Mouse (Mus musculus): ENCODE results near the gene Ap1g1.

Ap1g1 gene

GRCm38 (mm10) chr8:109780548-109780947 is 2.2 kb downstream of the Ap1g1 start:
- no peak for DNase-seq (ENCODE audit: low spot score)

- DNase-seq (ENCODE audit: low spot score) = no peak
Measured at GRCm38 (mm10) chr8:109790938-109791337, 12.6 kb downstream of the Ap1g1 start.

- no peak for DNase-seq (ENCODE audit: low spot score)
Measured at GRCm38 (mm10) chr8:109795166-109795565, 16.8 kb downstream of the Ap1g1 start.

GRCm38 (mm10) chr8:109798721-109799120 is 20.4 kb downstream of the Ap1g1 start:
- DNase-seq (ENCODE audit: low spot score) = no peak

GRCm38 (mm10) chr8:109799245-109799644 is 20.9 kb downstream of the Ap1g1 start:
- no peak for DNase-seq (ENCODE audit: low spot score)

- DNase-seq (ENCODE audit: low spot score) = no peak
Measured at GRCm38 (mm10) chr8:109800325-109800724, 22.0 kb downstream of the Ap1g1 start.

GRCm38 (mm10) chr8:109803211-109803610 is 24.9 kb downstream of the Ap1g1 start:
- no peak for DNase-seq (ENCODE audit: low spot score)

- no peak for DNase-seq (ENCODE audit: low spot score)
Measured at GRCm38 (mm10) chr8:109803801-109804200, 25.4 kb downstream of the Ap1g1 start.

- peak; percentile 77 for DNase-seq (ENCODE audit: low spot score)
Measured at GRCm38 (mm10) chr8:109806522-109806921, 28.2 kb downstream of the Ap1g1 start.

GRCm38 (mm10) chr8:109807401-109808119 is 29.2 kb downstream of the Ap1g1 start:
- DNase-seq (ENCODE audit: low spot score) = no peak

- no peak for DNase-seq (ENCODE audit: low spot score)
Measured at GRCm38 (mm10) chr8:109808120-109808447, 29.7 kb downstream of the Ap1g1 start.

GRCm38 (mm10) chr8:109810434-109810833 is 32.1 kb downstream of the Ap1g1 start:
- DNase-seq (ENCODE audit: low spot score) = no peak

GRCm38 (mm10) chr8:109815268-109815667 is 36.9 kb downstream of the Ap1g1 start:
- DNase-seq (ENCODE audit: low spot score) = no peak

- DNase-seq (ENCODE audit: low spot score) = no peak
Measured at GRCm38 (mm10) chr8:109817933-109818332, 39.6 kb downstream of the Ap1g1 start.

- DNase-seq (ENCODE audit: low spot score) = no peak
Measured at GRCm38 (mm10) chr8:109823561-109823960, 45.2 kb downstream of the Ap1g1 start.

- no peak for DNase-seq (ENCODE audit: low spot score)
Measured at GRCm38 (mm10) chr8:109839822-109840221, 61.5 kb downstream of the Ap1g1 start.

- DNase-seq (ENCODE audit: low spot score) = no peak
Measured at GRCm38 (mm10) chr8:109842468-109842867, 64.1 kb downstream of the Ap1g1 start.

- DNase-seq (ENCODE audit: low spot score) = no peak
Measured at GRCm38 (mm10) chr8:109847866-109848265, 69.5 kb downstream of the Ap1g1 start.

GRCm38 (mm10) chr8:109848981-109849380 is 70.6 kb downstream of the Ap1g1 start:
- DNase-seq (ENCODE audit: low spot score) = no peak

- DNase-seq (ENCODE audit: low spot score) = peak; percentile 77
Measured at GRCm38 (mm10) chr8:109853423-109853822, 75.1 kb downstream of the Ap1g1 start.

- no peak for DNase-seq (ENCODE audit: low spot score)
Measured at GRCm38 (mm10) chr8:109854522-109854921, 76.2 kb downstream of the Ap1g1 start.

GRCm38 (mm10) chr8:109855451-109855850 is 77.1 kb downstream of the Ap1g1 start:
- no peak for DNase-seq (ENCODE audit: low spot score)

GRCm38 (mm10) chr8:109863398-109863797 is 85.0 kb downstream of the Ap1g1 start:
- DNase-seq (ENCODE audit: low spot score) = peak; percentile 32

- no peak for DNase-seq (ENCODE audit: low spot score)
Measured at GRCm38 (mm10) chr8:109864798-109865197, 86.4 kb downstream of the Ap1g1 start.

Measured in adipocyte (in vitro differentiated cells).